Mouse (Mus musculus) neutrophil, adult 83 days (primary cell): ENCODE results near the gene Zik1. TPM values are rescaled to one million over a fixed set of nuclear protein-coding genes. Genes with fewer than 3 reads are reported as not detected.

Experiments used
- total RNA-seq, 2 experiments: library from RNA; stranded (reverse); gene quantifications; one replicate each; pipeline ENCODE4 v1.2.4; 2023

The Zik1 gene
- under 1 TPM; 0.26 to 0.33 TPM for total RNA-seq

DNA sequence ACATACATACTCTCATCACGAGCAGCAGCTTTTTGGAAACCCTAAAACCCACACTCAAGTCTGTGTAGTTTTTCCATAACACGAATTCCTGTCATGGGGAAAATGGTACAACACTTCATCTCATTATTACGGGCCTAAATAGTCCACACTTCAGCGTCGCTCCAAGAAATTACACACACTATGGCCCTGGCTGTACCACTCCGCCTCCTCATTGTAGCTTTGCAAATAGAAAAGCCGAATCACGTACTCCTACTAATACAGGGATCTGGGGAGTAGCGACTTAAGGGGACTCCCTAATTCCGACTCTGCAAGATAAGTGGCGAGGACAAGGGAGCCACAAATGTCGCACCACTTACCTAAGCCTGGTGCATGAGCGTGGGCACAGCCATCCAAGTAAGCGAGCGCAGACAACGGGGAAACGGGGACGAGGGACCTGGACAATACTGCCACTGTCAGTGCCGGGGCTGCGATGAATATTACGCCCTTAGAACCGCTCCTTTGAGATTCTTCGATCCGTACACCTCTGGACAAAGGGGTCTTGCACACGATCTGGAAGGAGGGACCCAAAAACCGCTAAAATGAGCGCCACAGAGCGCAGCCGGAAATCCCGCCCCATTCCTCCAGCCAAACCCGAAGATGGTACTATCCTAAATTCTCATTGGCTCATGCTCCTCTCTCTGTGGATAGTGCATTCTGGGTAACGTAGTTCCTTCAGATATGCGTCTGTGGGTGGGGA, at the start of gene Zik1:
Zik1 (minus strand) TSS at position 609 of the 736 bp plus-strand sequence.

GRCm38 (mm10) chr7:10443031-10443430, 52.2 kb downstream of the Zik1 start, which contains the start of gene Vmn1r67:
Gene Vmn1r67 (plus strand): TSS chr7:10443331.

Other genes with a start within 250 kb of the Zik1 start
- not detected for gene Vmn1r66, start 217.4 kb downstream of the Zik1 start, total RNA-seq
- not detected for gene Vmn1r67, start 52.1 kb downstream of the Zik1 start, total RNA-seq
- gene Vmn1r68, start 63.1 kb upstream of the Zik1 start, total RNA-seq = not detected
- gene Vmn1r69, start 118.3 kb upstream of the Zik1 start, total RNA-seq = not detected
- gene Vmn1r70, start 136.1 kb upstream of the Zik1 start, total RNA-seq = not detected
- gene Nlrp4b, start 192.4 kb upstream of the Zik1 start, total RNA-seq = not detected